Mouse (Mus musculus) bone marrow, adult 2 months (tissue): ENCODE results near the gene Gm44973.

Experiments
- CTCF ChIP-seq: fragments of 200-500 bp; IDR thresholded peaks from 2 replicates; pipeline ENCODE4 v1.5.1; 2011; ENCODE audit warnings: low read length, control low read depth; ENCODE audit not compliant: control insufficient read depth, insufficient read depth
- POLR2A ChIP-seq: fragments of 200-500 bp; IDR thresholded peaks from 2 replicates; pipeline ENCODE4 v1.6.1; 2011; ENCODE audit warnings: low read depth, mild to moderate bottlenecking, control low read depth, low read length, borderline replicate concordance; ENCODE audit not compliant: control insufficient read depth

GRCm38 (mm10) chr7:5031496-5031895 lies 16.2 kb downstream of the Gm44973 start:
- TF ChIP-seq CTCF (no peak), POLR2A (no peak)
